Mouse (Mus musculus): ENCODE measurements around the gene Zcchc2.

DNA sequence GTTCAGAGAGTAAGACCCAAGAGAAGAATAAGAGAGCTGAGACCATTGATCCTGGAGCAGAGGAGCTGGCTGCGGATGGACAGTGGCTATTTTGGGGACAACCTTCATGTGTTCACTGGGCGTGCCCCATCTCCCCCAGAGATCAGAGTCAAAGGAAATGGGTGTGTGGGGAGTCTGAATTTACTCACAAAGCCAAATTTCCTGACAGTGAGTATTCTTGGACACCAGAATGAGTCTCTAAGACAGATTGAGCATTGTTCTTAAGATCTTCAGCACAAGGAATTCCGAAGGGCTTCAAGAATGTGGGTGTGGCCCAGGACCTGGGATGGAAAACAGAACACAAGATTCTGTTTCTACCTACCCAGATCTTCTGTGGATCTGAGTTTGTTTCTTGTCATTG is 87.0 kb downstream of the Zcchc2 start:
- TF ChIP-seq CTCF (IDR thresholded peaks at IDR 0.05; ENCODE audit: borderline replicate concordance, insufficient read depth, low read length) (no peak), POLR2A (IDR thresholded peaks at IDR 0.05; ENCODE audit: low read depth, low read length) (no peak)
